Mouse (Mus musculus) liver, postnatal 0 days (tissue): ENCODE measurements around the gene Uts2r. TPM values are rescaled to one million over a fixed set of nuclear protein-coding genes. Genes with fewer than 3 reads are reported as not detected.

Experiments used
- ATAC-seq: fragments of 200-750 bp; cut with Nextera tagmentation; 2 replicates; pipeline ENCODE4 v1.8.0; 2017; ENCODE audit warnings: mild to moderate bottlenecking, moderate library complexity
- DNase-seq: peaks from one replicate; pipeline ENCODE4 v3.0.0-alpha.2; 2016
- H3K27ac ChIP-seq: fragments of 300-500 bp; sonication (generic); 2 replicates; pipeline ENCODE4 v1.5.1; 2014; ENCODE audit warnings: antibody characterized with exemption, moderate library complexity, mild to moderate bottlenecking, low read depth
- H3K27me3 ChIP-seq: fragments of 300-500 bp; sonication (generic); 2 replicates; pipeline ENCODE4 v1.6.1; 2014; ENCODE audit warnings: low read length, control low read depth, mixed read lengths; ENCODE audit not compliant: insufficient read depth
- H3K36me3 ChIP-seq: fragments of 300-500 bp; sonication (generic); replicated peaks from 2 replicates; pipeline ENCODE4 v1.6.1; 2014; ENCODE audit warnings: mild to moderate bottlenecking, control low read depth, low read length, moderate library complexity, mixed read lengths; ENCODE audit not compliant: insufficient read depth
- H3K4me1 ChIP-seq: fragments of 300-500 bp; sonication (generic); 2 replicates; pipeline ENCODE4 v1.6.1; 2014; ENCODE audit warnings: antibody characterized with exemption, mild to moderate bottlenecking, control low read depth; ENCODE audit not compliant: insufficient read depth
- H3K4me2 ChIP-seq: fragments of 300-500 bp; sonication (generic); 2 replicates; pipeline ENCODE4 v1.6.1; 2014; ENCODE audit warnings: low read depth, mild to moderate bottlenecking, low read length, moderate library complexity, mixed read lengths
- H3K4me3 ChIP-seq: fragments of 300-500 bp; sonication (generic); 2 replicates; pipeline ENCODE4 v1.5.1; 2014; ENCODE audit warnings: low read depth, low read length
- H3K9ac ChIP-seq: fragments of 300-500 bp; sonication (generic); replicated peaks from 2 replicates; pipeline ENCODE4 v1.6.1; 2014; ENCODE audit warnings: mild to moderate bottlenecking, moderate library complexity
- H3K9me3 ChIP-seq: fragments of 300-500 bp; sonication (generic); 2 replicates; pipeline ENCODE4 v1.6.1; 2016; ENCODE audit warnings: mild to moderate bottlenecking, control low read depth, low read length, mixed read lengths
- CTCF ChIP-seq: sonication (generic); IDR thresholded peaks from 2 replicates; pipeline ENCODE4 v1.5.1; 2016; ENCODE audit warnings: antibody characterized with exemption, low read depth
- EP300 ChIP-seq: IDR thresholded peaks from 2 replicates; pipeline ENCODE4 v1.6.1; 2016; ENCODE audit warnings: antibody characterized with exemption, low read depth, mild to moderate bottlenecking
- WGBS: fragments of 180-500 bp; shearing (Covaris S2); extraction: QIAGEN DNeasy Blood & Tissue Kit; methylation state at CpG from one replicate; pipeline ENCODE4 v1.1.7; 2014; ENCODE audit not compliant: insufficient replicate concordance; 5-methylcytosine and 5-hydroxymethylcytosine counted together
- polyA plus RNA-seq: library from polyadenylated mRNA; unstranded; fragments of >200 nt; fragmentation: Nextera tagmentation; extraction: Ambion mirVana; gene quantifications from 2 replicates; pipeline ENCODE4 v1.2.1, GENCODE M21; 2015

Uts2r gene
- polyA plus RNA-seq, 1 experiment from 2014 or later: not detected

DNA sequence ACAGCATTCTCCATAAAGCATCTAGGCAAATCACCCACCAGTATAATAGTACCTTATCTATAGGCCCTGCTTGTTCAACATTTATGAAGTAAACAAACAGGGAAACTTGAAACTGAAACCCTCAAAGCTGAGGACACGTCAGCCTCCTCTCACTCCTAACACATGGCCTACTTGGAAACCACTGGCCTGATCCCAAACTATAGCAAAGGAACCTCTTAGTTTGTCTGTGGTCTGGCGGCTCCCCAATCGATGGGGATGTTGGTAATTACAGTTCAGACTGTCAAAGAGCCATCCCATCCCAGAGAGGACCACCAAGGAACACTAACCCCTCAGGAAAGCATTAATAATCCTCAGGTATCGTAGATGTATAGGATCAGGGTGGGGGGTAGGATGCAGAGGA, 39.8 kb downstream of the Uts2r start:
- WGBS: 68% methylated on average over 4 of the region's 4 CpGs
- no peak for ATAC-seq
- DNase-seq: no peak

GRCm38 (mm10) chr11:121200781-121201180, 40.7 kb downstream of the Uts2r start:
- no peaks in the 10 kb centered on the region for H3K9me3 ChIP-seq
- H3K9ac ChIP-seq: no peak overlapping the region
- 81% methylated on average over 6 of the region's 6 CpGs for WGBS

More for the DNA sequence above, 39.8 kb downstream of the Uts2r start:
- no peak overlapping the region for H3K9ac ChIP-seq
- no peaks in the 10 kb centered on the region for H3K36me3 ChIP-seq
- no peaks in the 10 kb centered on the region for H3K9me3 ChIP-seq
- H3K4me3 ChIP-seq: no peak overlapping the region
- TF ChIP-seq CTCF (no peak), EP300 (no peak)
- H3K4me1 ChIP-seq: peaks cover 7% of the 10 kb centered on the region
- no peak overlapping the region for H3K27ac ChIP-seq
- H3K27me3 ChIP-seq: no peaks in the 10 kb centered on the region
- no peak overlapping the region for H3K4me2 ChIP-seq

DNA sequence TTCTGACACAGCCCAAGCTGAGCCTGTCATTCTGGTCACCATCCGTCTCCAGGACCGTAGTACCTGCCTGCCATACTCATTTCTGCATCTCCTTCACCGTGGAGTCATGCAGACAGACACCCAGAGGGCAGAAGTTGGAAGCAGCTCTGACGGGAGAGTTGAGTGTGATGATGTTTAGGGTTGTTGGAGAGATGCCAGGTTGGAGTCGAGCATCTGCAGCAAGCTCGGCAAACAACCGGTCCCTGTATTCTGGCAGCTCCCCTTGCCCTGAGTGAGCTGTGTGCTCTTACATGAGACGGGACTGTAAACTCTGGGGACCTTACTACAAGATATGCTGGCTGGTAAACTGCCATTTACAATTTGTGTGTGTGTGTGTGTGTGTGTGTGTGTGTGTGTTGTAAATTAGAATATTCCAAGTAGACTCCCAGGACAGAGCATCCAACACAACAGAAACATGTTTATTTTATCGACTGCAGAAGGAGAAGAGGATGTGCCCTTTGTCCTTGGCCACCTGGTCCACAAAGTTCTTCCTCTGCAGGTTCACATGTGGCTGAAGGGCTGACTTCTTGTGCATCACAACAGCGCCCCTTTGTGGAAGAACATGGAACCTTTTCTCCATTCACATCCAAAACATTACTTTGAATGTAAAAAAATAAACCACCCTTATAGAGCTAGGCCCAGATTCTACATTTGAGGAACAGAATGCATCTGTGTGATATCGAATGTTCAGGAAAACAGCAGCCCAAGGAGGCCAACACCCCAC, 41.5 kb downstream of the Uts2r start:
- Histone ChIP-seq H3K9ac (no peak overlapping the region), H3K27me3 (no peaks in the 10 kb centered on the region), H3K4me1 (peaks cover 12% of the 10 kb centered on the region), H3K4me2 (no peak overlapping the region), H3K9me3 (no peaks in the 10 kb centered on the region), H3K27ac (no peak overlapping the region), H3K36me3 (no peaks in the 10 kb centered on the region), H3K4me3 (no peak overlapping the region)
- 60% methylated on average over 11 of the region's 11 CpGs for WGBS
- DNase-seq (peak; percentile 61), ATAC-seq (no peak)
- TF ChIP-seq EP300 (peak; percentile 29; the same call in 1 of the 2 replicates), CTCF (peak; percentile 78)

More at GRCm38 (mm10) chr11:121200781-121201180, 40.7 kb downstream of the Uts2r start:
- H3K27me3 ChIP-seq: no peaks in the 10 kb centered on the region
- peaks cover 12% of the 10 kb centered on the region for H3K4me1 ChIP-seq
- no peak overlapping the region for H3K4me3 ChIP-seq
- H3K36me3 ChIP-seq: no peaks in the 10 kb centered on the region
- DNase-seq (no peak), ATAC-seq (no peak)
- TF ChIP-seq EP300 (no peak), CTCF (no peak)
- no peak overlapping the region for H3K4me2 ChIP-seq
- H3K27ac ChIP-seq: no peak overlapping the region

- H3K4me2 ChIP-seq: peak overlapping the region; percentile 93
- H3K27ac ChIP-seq: no peak overlapping the region
- ATAC-seq (no peak), DNase-seq (no peak)
- H3K9me3 ChIP-seq: no peaks in the 10 kb centered on the region
- no peak overlapping the region for H3K9ac ChIP-seq
- peaks cover 11% of the 10 kb centered on the region; the same call in 1 of the 2 replicates for H3K36me3 ChIP-seq
- TF ChIP-seq CTCF (no peak), EP300 (no peak)
- WGBS: 3% methylated on average over 5 of the region's 5 CpGs
- H3K4me3 ChIP-seq: peak overlapping the region; percentile 91
- no peaks in the 10 kb centered on the region for H3K27me3 ChIP-seq
- H3K4me1 ChIP-seq: peaks cover 12% of the 10 kb centered on the region
Observed at GRCm38 (mm10) chr11:121203859-121204160, 43.7 kb downstream of the Uts2r start.

GRCm38 (mm10) chr11:121204161-121205006, 44.3 kb downstream of the Uts2r start, which contains the start of the genes Hexdc and Ogfod3:
Gene Hexdc (plus strand): TSS chr11:121204433.
Gene Ogfod3 (minus strand): TSS chr11:121204711.
- peak; percentile 99 for DNase-seq
- Histone ChIP-seq H3K9ac (peak within 1 kb of the TSS; percentile 80), H3K4me3 (peak within 1 kb of the TSS; percentile 91), H3K4me2 (peak within 1 kb of the TSS; percentile 93), H3K9me3 (no peaks in the 10 kb centered on the region), H3K27me3 (no peaks in the 10 kb centered on the region), H3K27ac (peak within 1 kb of the TSS; percentile 79), H3K36me3 (peaks cover 14% of the 10 kb centered on the region; the same call in 1 of the 2 replicates), H3K4me1 (peaks cover 12% of the 10 kb centered on the region)
- TF ChIP-seq EP300 (no peak), CTCF (no peak)
- WGBS: under 1% methylated on average over 61 of the region's 70 CpGs
- ATAC-seq: peak; percentile 96

Other genes starting within 250 kb of the Uts2r start
- 1.2 and 1.4 TPM in 2 replicates for gene Ccdc57, start 227.4 kb upstream of the Uts2r start, polyA plus RNA-seq
- gene Slc16a3, start 211.8 kb upstream of the Uts2r start, polyA plus RNA-seq: 9.9 and 13.9 TPM in 2 replicates
- 29.9 and 30.0 TPM in 2 replicates for gene Csnk1d, start 168.9 kb upstream of the Uts2r start, polyA plus RNA-seq
- gene Cd7, start 120.9 kb upstream of the Uts2r start, polyA plus RNA-seq: 3.2 and 3.3 TPM in 2 replicates
- gene Sectm1b, start 96.7 kb upstream of the Uts2r start, polyA plus RNA-seq: 0.05 and 0.23 TPM in 2 replicates
- 1.7 and 2.0 TPM in 2 replicates for gene Sectm1a, start 79.1 kb upstream of the Uts2r start, polyA plus RNA-seq
- 0.05 TPM in 1 of 2 replicates, not detected in the other for gene Tex19.2, start 41.6 kb upstream of the Uts2r start, polyA plus RNA-seq
- not detected in 2 replicates for gene Tex19.1, start 14.1 kb upstream of the Uts2r start, polyA plus RNA-seq
- 2.3 and 3.2 TPM in 2 replicates for gene Hexdc, start 44.2 kb downstream of the Uts2r start, polyA plus RNA-seq
- gene Ogfod3, start 44.4 kb downstream of the Uts2r start, polyA plus RNA-seq: 17.7 and 17.9 TPM in 2 replicates
- 13.3 and 15.0 TPM in 2 replicates for gene Cybc1, start 69.1 kb downstream of the Uts2r start, polyA plus RNA-seq
- 27.8 and 39.1 TPM in 2 replicates for gene Narf, start 77.0 kb downstream of the Uts2r start, polyA plus RNA-seq
- 2.3 and 2.6 TPM in 2 replicates for gene Foxk2, start 99.7 kb downstream of the Uts2r start, polyA plus RNA-seq
- gene Wdr45b, start 194.2 kb downstream of the Uts2r start, polyA plus RNA-seq: 16.6 and 16.7 TPM in 2 replicates
- gene Rab40b, start 228.0 kb downstream of the Uts2r start, polyA plus RNA-seq: 0.58 and 0.60 TPM in 2 replicates